Mouse (Mus musculus) Muller cell, postnatal 12 days (primary cell): ENCODE data around the gene Sec63.

ENCODE experiments used
- DNase-seq: peaks from one replicate; pipeline ENCODE4 v3.0.0-alpha.2; 2015; ENCODE audit errors: inconsistent ontology term

Gene Sec63

DNA sequence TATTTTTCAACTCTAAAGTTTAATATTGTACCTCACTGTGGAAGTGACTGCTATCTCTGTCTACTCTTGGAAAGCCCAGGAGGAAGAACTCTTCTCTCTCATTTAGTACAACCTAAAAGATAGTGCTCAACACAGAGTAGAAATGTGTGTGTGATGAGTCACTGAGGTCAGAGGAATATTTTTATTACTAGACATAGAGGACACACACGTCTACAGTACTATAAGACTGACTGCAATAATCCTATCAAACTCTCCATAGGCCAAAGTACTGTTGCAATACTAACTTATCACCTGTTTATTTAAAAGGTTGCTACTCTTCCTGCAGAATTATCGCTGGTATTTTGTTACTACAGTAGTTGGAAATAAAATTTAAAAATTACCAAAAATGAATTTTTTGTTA, 68.7 kb downstream of the Sec63 start:
- no peak for DNase-seq

DNA sequence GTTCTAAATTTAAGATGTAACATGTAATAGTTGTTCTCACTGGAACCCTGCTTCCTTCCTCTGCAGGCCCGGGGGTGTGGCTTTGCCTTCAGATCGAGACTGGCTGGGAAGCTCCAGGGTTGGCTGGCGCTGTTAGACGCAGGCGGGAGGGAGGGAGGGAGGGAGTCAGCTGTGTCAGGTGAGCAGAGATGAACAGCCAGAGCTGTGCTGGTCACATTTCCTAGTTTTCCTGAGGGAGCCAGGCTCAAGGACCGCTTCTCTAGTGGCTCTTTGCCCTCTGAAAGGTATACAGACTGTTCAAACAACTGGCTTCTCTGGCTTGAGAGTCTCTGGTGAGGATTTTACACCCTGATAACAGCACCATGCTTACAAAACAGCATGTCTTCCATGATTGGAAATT, 69.1 kb downstream of the Sec63 start:
- DNase-seq: no peak

DNA sequence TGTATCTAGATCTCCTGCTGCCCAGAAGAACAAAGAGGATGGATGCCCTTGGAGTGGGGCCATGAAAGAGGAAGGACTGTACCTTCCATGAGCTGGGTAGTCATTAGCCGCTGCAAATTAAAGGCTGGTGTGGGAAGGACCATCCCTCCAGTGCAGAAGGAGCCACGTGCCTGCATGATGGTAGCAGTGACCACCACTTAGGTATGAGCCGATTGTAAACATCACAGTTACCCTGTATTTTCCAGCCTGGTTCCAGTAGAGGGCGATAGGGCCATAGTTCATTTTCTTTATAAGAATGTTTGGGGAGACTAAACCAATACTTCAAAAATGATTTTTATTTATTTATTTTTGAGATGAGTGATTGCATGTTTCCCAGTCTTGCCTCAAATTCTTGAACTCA, 71.4 kb downstream of the Sec63 start:
- DNase-seq: peak; percentile 12

DNA sequence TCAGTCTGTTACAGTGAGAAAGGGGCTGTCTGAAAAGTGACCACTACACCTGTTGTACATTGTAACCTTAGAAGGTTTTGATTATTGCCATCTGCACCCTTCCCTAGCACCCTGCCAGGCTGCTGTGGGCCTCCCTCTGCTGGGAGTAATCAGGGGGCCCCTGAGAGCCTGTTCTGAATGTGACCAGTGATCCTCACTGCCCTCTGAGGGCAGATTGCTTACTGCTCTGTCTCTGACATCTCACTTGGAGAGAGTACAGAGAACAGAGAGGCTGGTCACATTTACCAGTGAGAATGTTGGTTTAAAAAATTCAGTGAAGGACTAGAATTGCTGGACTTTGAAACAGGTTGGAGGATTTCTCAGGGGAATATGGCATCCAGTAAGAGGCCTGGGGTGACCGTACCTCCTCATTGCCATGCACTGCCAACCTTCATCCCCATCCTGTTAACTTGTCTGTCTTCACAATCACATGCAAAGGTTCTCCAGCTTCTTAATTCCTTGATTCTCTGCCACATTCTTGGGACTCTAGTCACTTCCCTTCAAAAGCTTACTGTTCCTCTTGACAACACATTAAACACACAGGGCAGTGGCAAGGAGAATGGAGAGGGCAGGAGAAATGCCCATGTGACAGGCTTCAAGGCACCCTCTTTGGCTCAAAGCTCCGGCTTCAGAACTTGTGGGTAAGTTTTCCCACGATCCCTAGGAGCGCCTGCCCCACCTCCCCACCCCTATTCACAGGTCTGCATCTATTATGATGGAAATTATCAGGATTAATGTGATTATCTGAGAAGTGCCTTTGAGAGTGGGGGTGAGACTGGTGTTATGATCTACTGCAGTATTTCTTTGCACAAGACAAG, 72.8 kb downstream of the Sec63 start:
- DNase-seq: peak; percentile 91

DNA sequence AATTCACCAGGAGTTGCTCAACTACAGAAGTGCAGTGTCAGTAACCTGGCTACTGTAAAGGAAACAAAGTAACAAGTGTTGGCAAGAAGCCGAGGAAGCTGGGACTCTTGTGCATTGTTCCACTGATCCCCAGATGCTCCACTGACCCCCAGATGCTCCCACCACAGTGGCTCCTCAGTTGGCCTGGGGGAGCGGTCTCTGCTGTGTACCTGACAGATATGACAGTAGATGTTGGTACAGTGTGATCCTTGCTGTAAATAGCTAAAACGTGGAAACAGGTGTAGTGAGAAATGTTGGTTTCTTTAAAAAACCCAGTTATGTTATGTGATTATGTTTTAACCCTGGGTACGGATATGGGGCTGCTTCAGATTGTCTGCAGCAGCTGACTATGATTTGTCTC, 76.8 kb downstream of the Sec63 start:
- DNase-seq: no peak

DNA sequence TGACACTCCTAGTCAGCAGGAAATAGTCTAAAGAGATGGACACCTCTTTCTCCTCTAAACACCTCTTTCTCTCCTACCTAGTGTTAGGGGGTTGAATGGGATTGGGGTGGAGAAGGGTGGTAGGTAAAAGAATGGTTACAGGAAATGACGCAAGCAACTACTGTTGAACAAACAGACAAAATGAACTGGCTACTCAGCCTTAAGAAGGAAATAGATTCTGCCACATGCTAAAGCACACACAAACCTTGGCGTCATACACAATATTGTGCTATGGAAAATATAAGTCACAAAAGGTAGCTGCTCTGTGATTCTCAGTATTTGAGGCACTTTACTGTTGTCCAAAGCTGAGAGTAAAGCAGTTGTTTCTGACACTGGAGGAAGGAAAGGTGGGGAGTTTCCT, 77.4 kb downstream of the Sec63 start:
- DNase-seq: no peak

DNA sequence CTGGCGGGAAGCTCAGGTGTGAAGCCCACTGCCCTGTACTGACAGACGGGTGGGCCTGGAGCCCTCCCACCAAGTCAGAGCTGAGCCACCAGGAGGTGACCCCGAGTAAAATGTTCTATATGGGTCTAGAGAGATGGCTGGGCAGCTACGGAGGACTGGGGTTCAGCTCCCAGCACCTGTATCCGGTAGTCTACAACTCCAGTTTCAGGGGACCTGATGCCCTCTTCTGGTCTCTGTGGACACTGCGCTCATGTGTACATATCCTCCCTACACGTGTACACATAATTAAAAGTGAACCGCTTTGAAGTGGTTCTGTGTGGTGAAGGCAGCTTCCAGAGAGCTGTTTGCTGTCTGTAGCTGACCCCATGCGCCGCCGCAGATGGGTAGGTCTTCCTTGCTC, 78.7 kb downstream of the Sec63 start:
- DNase-seq: no peak

DNA sequence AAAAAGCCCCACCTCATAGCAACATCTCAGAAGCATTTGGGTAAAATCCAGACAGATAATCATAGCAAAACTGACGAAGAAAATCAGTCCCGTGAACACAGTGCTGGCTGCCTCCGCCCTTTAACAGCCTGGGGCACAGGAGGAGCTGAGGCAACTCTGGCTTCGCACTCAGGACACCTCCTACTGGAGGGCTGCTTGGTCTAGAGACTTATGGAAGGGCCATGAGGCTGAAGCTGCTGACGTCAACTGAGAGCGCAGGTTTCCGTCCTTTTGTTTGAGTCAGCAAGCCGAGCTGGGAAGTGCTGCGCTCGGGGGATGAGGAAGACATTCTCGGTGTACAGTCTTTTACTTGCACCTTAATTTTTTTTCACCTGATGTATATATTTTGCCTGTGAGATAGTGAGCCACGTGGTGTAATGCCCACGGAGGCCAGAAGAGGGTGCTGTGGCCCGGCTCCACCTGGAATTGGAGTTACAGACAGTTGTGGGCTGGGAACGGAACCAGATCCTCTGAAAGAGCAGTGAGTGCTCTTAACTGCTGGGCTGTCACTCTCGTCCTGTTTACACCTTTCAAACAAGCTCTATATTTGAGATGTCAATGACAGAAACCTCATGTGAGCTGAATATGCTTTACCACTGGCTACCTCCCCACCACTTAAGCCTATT, 80.4 kb downstream of the Sec63 start:
- DNase-seq: no peak

DNA sequence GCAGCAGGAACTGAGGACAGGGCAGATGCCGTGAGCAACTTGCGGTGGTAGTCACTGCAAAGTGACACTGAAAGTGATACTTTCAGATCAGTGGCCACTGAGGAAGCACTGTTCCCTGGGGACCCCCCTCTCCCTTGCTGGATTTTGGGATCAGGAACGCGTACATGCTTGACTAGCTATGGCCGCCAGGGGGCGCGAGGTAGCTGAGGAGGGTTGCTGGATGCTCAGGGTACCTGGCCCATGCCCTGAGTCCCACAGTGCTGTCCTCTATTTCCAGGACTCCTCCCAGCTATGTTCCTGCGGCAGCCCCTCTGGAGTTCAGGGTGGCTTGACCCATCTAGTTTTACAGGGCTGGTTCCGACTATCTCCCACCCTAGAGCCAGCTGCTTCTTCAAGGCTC, 81.1 kb downstream of the Sec63 start:
- peak; percentile 66 for DNase-seq

DNA sequence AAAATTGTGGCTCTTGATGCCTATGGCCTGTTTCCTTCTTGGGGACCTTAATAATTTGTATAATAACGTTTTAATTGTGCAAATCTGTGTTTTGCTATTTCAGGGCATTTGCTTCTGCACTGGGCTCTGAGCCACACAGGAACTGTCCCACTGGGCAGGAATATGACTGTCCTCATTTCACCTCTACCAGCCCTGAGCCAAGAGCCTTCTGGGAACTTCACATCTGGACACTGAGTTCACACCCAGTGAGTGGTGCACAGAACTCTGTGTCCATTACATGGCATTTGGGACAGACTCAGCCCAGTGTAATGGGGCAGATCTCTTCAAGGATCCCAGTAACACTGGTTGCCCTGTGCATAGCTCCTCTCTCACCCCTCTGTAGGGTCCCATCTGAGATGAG, 82.1 kb downstream of the Sec63 start:
- DNase-seq: peak; percentile 38

DNA sequence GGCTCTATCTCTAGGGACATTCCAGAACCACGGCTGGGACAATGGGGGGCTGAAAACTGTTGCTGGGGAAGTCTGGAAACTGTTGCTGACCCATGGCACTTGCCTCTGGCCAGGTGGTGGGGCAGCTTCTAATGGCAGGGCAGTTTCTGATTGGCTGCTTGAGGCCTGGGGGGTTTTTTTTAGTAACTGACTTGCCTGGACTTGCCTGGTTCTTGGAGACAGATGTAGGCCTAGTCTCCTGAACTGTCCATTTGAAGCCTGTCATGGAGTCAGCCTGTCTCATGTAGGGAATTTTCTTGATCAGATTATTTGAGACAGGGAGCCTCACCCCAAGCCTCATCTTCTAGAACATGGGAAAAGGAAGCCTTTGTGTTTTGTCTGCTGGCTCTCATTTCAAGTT, 84.2 kb downstream of the Sec63 start:
- no peak for DNase-seq

DNA sequence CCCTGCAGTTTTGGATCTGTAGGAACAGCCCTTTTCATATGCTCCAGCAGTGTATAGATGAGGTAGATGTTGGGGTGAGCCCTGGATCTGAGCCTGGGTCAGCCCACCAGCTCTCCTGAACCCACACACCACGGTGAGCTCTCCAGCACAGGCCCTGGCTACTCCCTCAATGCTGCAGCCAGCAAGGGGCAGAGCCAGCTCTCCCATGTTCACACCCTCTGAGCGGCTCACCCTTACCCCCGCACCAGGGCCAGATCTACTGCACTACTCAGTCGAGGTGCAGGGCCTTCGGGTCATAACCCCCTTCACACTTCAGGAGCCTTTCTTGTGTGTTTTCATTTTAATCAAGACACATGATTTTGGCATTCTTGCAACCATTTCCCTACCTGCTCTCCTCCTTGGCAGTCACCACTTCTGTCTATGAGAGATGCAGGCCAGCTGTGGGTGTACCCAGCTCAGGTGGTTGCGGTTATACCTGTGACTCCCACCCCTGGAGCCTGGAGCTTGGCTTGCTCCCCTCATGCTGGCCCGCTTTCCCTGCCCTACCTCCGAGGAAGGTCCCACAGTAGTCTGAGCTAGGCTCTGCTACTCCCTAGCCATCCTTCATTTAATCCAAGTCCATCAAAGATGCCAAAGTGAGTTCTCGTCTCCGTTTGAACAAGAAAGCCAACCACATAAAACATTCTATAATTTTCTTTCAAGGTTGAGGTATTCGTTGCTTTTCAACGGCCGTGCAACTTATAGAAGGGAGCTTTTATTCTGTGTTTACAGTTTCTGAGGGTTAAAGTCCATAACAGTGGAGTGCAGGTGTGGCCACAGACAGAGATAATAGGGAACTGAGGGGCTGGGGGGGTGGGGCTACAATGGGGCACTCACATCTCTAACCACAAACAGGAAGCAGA, 87.1 kb downstream of the Sec63 start:
- no peak for DNase-seq

DNA sequence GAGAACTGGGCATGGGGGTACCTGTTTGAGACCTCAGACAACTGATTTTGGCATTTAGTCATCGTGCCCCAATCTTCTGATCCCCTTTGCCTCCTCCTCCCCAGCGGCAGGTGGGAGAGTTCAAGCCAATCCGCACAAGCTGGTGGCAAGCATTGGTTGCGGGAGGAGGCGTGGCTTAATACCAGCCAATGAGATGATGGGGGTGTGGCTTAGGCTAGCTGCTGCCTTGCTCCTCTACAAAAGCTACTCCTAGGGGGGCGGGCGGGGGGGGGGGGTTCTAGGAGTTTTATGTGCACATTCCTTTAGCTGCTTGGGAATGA, 87.7 kb downstream of the Sec63 start:
- DNase-seq: no peak

DNA sequence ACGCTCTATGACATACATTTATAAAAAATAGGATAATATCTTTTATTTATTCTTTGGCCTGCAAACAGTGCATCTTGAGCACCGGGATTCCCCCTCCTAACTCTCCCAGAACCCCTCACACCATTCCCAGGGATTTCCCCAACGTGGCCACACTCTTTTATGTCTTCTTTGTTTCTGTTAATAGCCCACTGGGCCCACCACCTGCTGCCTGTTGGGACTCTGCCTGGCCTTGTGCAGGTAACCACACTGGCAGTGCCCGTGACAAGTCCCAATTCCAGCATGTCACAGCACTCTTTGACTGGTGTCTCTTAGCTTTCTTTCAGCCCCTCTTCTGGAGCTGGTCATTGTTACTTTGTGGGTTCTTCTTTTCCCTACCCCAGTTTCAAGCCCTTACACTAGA, 93.5 kb downstream of the Sec63 start:
- no peak for DNase-seq

DNA sequence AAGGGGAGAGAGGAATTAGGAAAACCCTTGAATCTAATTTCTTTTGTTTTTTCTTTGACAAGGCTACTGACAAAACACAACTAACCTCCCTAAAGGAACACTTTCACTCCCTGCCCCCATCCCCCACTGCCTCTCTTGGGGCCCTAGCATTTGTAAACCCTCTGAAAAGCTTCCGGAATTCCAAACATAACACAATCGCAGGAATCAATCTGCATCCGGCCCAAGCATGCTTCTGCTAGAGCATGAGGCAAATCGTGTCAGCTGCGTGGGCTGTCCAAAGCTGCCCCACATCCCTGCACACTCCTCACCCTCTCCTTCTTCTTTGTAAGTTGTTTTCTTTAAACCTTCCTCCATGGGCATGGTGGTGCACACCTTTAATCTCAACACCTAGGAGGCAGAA, 94.0 kb downstream of the Sec63 start:
- DNase-seq: peak; percentile 45

DNA sequence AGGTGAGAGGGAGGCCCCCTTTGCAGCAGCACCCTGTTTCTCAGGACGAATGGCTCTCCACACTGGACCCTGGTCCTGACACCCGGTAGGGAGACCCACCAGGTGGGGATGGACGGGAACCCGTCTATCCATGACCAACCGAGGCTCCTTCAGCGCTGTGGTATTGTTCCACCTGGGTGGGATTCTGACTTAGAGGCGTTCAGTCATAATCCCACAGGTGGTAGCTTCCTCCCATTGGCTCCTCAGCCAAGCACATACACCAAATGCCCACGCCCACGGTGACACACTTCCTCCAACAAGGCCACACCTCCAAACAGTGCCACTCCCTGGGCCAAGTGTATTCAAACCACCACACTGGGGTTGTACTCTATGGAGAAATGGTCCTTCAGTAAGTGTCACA, 95.3 kb downstream of the Sec63 start:
- no peak for DNase-seq

DNA sequence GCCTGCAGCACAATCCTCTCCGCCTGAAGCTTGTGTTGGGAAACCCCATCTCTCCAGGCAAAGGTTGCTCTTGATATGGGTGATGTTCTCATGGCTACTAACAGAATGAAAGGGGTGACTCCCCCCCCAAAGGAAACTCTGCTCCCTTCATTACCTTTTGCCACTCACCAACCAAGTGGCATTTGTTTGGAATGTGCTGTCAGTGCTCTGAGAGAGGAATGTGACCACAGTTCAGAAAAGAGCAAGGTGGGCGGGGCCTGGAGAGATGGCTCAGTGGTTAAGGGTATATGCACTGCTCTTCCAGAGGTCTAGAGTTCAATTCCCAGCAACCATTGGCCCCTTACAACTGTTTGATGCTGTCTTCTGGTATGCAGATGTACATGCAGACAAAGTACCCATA, 95.7 kb downstream of the Sec63 start:
- peak; percentile 38 for DNase-seq

DNA sequence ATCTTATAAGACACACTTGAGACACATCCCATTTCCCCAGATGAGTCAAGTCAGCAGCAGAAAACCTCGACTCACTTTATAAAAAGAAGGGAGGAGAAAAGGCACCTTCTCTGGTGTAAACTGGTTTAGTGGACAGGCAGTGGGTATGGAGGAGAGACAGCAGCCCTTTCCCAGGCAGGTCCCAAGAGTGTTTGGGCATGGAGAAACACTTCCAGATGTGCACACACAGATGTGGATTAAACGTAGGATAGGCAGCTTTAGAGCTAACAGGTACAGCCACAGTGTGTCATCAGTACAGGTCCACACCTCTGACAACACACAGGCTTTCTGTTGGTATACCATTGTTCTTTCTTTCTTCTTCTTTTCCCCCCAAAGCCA, 98.5 kb downstream of the Sec63 start:
- DNase-seq: no peak

DNA sequence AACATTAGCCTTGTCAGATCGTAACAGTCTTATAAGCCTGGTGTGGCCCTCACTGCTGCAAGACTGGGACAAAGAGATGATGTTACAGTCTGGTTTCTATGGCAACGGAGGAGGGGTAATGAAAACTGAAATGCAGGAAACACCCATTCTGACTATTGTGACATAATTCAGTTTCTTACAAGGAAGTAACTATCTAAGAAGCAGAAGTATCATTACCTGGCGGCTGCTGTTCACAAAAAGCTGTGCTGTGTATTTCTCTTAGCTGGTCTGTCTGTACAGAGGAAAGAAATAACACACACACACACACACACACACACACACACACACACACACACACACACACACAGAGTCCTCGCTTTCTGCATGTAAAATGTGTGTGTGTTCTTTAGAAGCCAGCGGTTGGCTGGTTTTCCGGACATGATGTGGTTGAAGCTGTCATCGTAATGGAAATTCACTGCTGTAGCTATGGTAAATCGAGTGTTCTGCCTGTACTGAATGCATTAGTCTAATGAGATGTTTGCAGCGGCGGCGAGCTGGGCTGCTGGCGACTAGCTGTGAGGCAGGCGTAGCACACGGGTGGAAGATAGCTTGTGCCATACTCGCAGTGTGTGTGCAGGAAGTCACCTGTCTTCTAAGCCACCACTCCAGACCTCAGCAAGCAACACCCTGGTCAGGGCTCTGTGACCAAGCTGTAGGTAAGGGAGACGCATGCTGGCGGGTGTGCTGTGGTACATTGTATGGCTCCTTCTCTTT, 99.0 kb downstream of the Sec63 start, which contains the start of gene Scml4:
Scml4 (plus strand) TSS at position 212 of the 753 bp plus-strand sequence.
- peak; percentile 35 for DNase-seq

DNA sequence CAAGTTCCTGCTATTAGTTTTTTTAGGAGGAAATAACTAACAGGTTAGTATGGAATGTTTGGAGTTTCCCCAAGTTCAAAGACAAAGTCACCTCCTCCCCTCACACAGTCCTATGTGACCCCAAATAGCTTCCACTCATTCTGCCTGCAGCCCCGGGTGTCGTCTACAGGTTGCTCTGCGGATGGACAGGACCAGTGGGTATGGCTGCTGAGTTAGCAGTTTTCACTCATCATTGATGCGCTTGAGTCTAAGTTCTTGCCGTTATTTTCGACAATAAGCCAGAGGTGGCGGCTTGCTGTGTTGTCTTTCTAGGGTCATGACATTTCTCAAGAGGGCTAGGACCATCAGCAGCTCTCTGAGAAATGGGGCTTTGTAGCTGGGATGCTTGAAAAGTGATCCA, 100.2 kb downstream of the Sec63 start:
- DNase-seq: no peak

DNA sequence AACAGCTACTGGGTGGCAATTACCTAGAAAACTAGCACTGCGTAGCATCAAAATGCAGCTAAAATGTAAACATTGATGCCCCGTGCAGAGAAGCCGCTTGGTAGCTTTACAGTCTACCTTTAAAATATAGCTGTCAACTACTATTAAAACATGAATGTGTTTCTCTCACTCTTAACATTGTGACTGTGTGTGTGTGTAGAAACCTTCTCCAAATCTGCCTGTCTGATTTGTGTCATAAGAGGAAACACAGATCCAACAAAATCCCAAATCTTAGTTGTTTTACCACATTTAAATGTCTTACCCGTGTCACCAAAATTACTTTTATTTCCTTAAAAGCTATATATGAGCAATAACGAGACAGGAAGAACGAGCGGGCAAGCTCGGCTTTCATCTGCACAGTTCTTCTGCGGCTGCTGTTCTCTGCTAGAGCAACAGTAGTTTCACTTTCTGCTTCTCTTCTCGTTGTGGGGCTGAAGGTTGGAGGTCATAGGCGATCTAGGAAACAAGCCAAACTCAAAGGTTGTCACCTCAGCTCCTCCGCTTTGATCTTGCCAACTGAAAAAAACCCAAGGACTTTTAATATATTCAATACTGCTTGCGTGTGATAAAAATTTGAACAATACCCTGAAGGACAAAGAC, 100.9 kb downstream of the Sec63 start:
- peak; percentile 17 for DNase-seq
